Mouse (Mus musculus): Measurements from ENCODE around the gene Wdr93. TPM values are rescaled to one million over a fixed set of nuclear protein-coding genes. Genes with fewer than 3 reads are reported as not detected.

Wdr93 gene
- polyA plus RNA-seq, 1 experiment from 2014 or later, result 0.19 TPM

DNA sequence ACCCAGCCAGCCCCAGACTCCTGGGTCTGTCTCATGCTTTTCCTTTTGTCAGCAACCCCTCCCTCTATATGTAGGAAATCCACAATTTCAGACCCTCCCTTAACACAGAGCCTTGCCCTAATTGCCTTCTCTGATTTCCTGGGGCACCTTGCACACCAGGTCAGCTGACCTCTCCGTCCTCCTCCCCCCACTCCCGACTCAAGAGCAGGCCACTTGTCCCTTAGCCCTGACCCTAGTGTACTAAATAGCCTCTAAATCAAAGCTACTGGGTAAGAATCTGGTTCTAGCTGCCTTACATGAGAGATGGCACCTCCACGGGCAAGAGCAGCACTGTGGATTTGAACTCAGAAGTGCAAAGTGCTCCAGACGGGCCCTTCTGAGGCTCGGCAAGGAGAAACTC lies 59.1 kb downstream of the Wdr93 start:
- Histone ChIP-seq H3K4me2 (replicated peaks; ENCODE audit: low read depth, low read length) (no peak overlapping the region), H3K27me3 (ENCODE audit: control insufficient read depth, insufficient read depth, low read length) (no peaks in the 10 kb centered on the region), H3K27ac (ENCODE audit: low read depth, low read length) (no peak overlapping the region), H3K36me3 (ENCODE audit: control insufficient read depth, insufficient read depth, low read length) (no peaks in the 10 kb centered on the region), H3K4me1 (replicated peaks; ENCODE audit: control insufficient read depth, insufficient read depth, low read length) (no peaks in the 10 kb centered on the region), H3K9me3 (ENCODE audit: control insufficient read depth, low read length) (no peaks in the 10 kb centered on the region), H3K9ac (ENCODE audit: low read depth, low read length) (no peak overlapping the region), H3K4me3 (ENCODE audit: low read depth, low read length) (no peak overlapping the region)
- WGBS, result 66% methylated on average over 5 of the region's 5 CpGs
- ATAC-seq (ENCODE audit: low FRiP score) (no peak), DNase-seq (ENCODE audit: low spot score) (no peak)

DNA sequence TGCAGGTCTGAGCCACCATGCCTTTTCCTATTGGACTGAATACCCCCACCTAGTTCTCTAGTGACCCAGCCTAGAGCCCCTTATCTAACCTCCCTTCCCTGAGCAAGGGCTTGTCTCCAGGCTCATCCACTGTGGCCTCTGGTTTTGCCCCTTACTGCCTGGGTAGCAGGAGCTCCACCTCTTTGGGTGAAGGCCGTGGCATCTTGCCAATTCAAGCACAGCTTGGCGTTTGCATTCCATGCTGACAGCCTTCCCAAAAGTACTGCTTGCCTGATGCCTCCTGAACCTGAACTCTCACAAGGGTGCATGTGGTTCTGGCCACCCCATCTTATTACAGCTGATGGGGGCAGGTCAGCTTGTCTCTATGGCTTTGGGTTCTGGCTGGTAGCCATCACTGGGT lies 60.9 kb downstream of the Wdr93 start:
- no peak for DNase-seq (ENCODE audit: low spot score)
- no peak for ATAC-seq (ENCODE audit: low FRiP score)
- Histone ChIP-seq H3K9me3 (ENCODE audit: control insufficient read depth, low read length) (no peaks in the 10 kb centered on the region), H3K27me3 (ENCODE audit: control insufficient read depth, insufficient read depth, low read length) (no peaks in the 10 kb centered on the region), H3K4me3 (ENCODE audit: low read depth, low read length) (no peak overlapping the region), H3K36me3 (ENCODE audit: control insufficient read depth, insufficient read depth, low read length) (no peaks in the 10 kb centered on the region), H3K4me1 (replicated peaks; ENCODE audit: control insufficient read depth, insufficient read depth, low read length) (no peaks in the 10 kb centered on the region), H3K4me2 (replicated peaks; ENCODE audit: low read depth, low read length) (no peak overlapping the region), H3K9ac (ENCODE audit: low read depth, low read length) (no peak overlapping the region), H3K27ac (ENCODE audit: low read depth, low read length) (no peak overlapping the region)
- WGBS, result 79% methylated on average over 2 of the region's 2 CpGs

DNA sequence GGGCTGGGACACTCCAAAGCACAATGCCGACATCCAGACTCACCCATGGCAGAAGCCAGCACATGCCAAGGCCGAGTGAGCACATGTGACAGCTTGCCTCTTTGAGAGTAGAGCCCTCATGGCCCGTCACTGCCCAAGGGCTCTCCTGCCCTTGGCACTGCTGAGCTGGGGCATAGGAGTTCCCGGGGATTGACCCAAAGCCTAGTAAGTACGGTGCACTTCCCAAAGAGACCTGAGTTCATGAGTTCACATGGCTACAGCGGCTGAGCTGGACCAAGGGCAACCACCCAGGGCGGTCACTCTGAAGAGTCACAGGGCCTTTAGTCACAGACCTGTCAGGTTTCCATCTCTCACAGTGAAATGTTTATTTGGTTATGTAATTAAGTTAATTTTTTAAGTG lies 65.6 kb downstream of the Wdr93 start:
- Histone ChIP-seq H3K36me3 (ENCODE audit: control insufficient read depth, insufficient read depth, low read length) (no peaks in the 10 kb centered on the region), H3K4me3 (ENCODE audit: low read depth, low read length) (no peak overlapping the region), H3K9me3 (ENCODE audit: control insufficient read depth, low read length) (no peaks in the 10 kb centered on the region), H3K4me2 (replicated peaks; ENCODE audit: low read depth, low read length) (no peak overlapping the region), H3K9ac (ENCODE audit: low read depth, low read length) (no peak overlapping the region), H3K27me3 (ENCODE audit: control insufficient read depth, insufficient read depth, low read length) (peaks cover 9% of the 10 kb centered on the region), H3K27ac (ENCODE audit: low read depth, low read length) (no peak overlapping the region), H3K4me1 (replicated peaks; ENCODE audit: control insufficient read depth, insufficient read depth, low read length) (no peaks in the 10 kb centered on the region)
- ATAC-seq (ENCODE audit: low FRiP score) (no peak), DNase-seq (ENCODE audit: low spot score) (no peak)
- WGBS, result 89% methylated on average over 7 of the region's 7 CpGs

DNA sequence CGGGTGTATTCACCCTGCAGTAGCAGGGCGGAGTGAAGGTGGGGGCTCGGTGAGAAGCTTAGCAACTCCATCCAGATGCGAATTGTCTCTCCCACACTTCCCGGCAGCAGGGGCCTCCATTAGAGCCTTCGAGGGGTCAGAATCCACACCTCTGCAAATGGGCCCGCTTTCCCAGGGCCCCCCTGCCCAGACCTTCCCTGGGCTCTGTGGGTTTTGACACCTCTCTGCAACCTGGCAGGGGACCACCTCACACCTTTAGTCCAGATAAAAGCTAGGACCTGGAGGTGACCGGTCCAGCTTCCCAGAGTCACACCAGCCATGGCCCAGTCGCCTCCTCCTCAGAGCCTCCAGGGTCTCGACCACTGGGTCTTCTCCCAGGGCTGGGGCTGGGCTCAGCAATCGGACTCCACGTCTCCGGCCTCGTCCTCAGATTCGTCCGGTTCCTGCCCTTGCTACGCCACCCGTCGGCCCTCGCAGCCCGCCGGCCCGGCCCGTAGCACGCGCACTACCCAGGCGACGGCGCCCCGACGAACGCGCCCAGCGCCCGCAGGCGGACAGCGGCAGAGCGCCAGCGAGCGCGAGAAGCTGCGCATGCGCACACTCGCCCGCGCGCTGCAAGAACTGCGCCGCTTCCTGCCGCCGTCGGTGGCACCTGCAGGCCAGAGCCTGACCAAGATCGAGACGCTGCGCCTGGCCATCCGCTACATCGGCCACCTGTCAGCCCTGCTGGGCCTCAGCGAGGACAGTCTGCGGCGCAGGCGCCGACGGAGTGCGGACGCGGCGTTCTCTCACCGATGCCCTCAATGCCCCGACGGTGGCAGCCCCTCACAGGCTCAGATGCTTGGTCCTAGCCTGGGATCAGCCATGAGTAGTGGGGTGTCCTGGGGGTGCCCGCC lies 67.9 kb downstream of the Wdr93 start, which contains the start of gene Mesp2:
TSS of gene Mesp2 (plus strand) at position 117 of the 896 bp plus-strand sequence.
- peaks cover 9% of the 10 kb centered on the region for H3K27me3 ChIP-seq (ENCODE audit: control insufficient read depth, insufficient read depth, low read length)
- peak; percentile 91 for DNase-seq (ENCODE audit: low spot score)
- no peaks in the 10 kb centered on the region for H3K36me3 ChIP-seq (ENCODE audit: control insufficient read depth, insufficient read depth, low read length)
- H3K9me3 ChIP-seq (ENCODE audit: control insufficient read depth, low read length), result no peaks in the 10 kb centered on the region
- H3K27ac ChIP-seq (ENCODE audit: low read depth, low read length), result no peak within 1 kb of the TSS
- H3K4me2 ChIP-seq (replicated peaks; ENCODE audit: low read depth, low read length), result peak within 1 kb of the TSS; percentile 49
- peak within 1 kb of the TSS; percentile 28 for H3K9ac ChIP-seq (ENCODE audit: low read depth, low read length)
- peak within 1 kb of the TSS; percentile 22 for H3K4me3 ChIP-seq (ENCODE audit: low read depth, low read length)
- WGBS, result 19% methylated on average over 71 of the region's 71 CpGs
- ATAC-seq (ENCODE audit: low FRiP score), result peak; percentile 76
- no peaks in the 10 kb centered on the region for H3K4me1 ChIP-seq (replicated peaks; ENCODE audit: control insufficient read depth, insufficient read depth, low read length)

DNA sequence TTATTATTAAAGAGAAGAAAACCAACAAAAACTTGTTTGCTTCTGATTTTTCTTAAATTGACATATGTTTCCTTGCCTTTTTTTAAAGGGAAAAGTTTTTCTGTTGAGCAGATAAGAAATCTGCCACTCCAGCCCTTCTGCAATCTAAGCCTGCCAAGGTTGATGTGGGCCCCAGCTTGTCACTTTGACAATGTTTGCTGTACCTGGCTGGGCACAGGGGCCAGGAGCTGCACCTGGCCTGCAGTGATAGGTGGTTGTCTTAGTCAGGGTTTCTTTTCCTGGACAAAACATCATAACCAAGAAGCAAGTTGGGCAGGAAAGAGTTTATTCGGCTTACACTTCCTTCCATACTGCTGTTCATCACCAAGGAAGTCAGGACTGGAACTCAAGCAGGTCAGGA lies 70.4 kb downstream of the Wdr93 start:
- no peak overlapping the region for H3K4me2 ChIP-seq (replicated peaks; ENCODE audit: low read depth, low read length)
- ATAC-seq (ENCODE audit: low FRiP score), result no peak

DNA sequence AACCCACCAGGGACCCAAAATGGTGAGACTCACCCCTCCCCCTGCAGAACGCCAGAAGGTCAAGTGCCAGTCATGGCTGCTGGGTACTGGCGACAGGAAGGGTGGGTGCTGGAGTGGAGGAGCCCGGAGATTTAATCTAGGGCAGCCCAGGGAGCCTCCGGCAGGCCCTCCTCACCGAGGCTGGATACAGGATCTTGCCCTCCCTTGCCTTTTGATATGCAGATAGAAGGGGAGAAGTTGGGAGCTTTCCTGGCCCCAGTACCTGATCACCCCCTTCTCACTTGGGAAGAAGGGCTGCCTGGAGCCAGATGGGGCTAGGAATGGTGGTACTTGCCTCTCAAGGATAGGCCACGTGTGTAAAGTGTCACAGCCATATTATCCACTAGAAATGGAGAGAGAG lies 75.4 kb downstream of the Wdr93 start:
- WGBS, result 9% methylated on average over 6 of the region's 6 CpGs

More for the DNA sequence above, 70.4 kb downstream of the Wdr93 start:
- no peak overlapping the region for H3K27ac ChIP-seq (ENCODE audit: low read depth, low read length)
- peaks cover 9% of the 10 kb centered on the region for H3K27me3 ChIP-seq (ENCODE audit: control insufficient read depth, insufficient read depth, low read length)
- no peak overlapping the region for H3K4me3 ChIP-seq (ENCODE audit: low read depth, low read length)
- H3K36me3 ChIP-seq (ENCODE audit: control insufficient read depth, insufficient read depth, low read length), result no peaks in the 10 kb centered on the region
- no peaks in the 10 kb centered on the region for H3K4me1 ChIP-seq (replicated peaks; ENCODE audit: control insufficient read depth, insufficient read depth, low read length)
- WGBS, result 80% methylated on average over 1 of the region's 1 CpGs
- DNase-seq (ENCODE audit: low spot score), result no peak
- no peaks in the 10 kb centered on the region for H3K9me3 ChIP-seq (ENCODE audit: control insufficient read depth, low read length)
- no peak overlapping the region for H3K9ac ChIP-seq (ENCODE audit: low read depth, low read length)

DNA sequence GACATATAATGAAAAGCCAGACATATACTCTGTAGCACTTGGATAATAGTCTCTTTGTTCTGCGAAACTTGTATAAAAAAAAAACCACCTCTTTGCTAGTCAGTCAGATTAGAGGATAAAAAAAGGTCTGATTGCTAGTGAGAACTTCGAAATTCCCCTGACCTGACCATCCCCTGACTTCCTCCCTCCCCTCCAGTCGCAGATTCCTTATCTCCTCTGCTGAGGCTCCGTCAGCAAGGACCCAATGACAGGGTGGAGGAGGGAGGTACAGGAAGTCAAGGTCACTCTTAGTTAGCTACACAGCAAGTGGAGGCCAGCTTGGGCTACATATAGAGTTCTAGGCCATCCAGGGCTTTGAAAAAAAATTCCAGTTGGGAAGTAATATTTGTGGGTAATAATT lies 76.6 kb downstream of the Wdr93 start:
- 58% methylated on average over 4 of the region's 4 CpGs for whole genome bisulfite sequencing
- no peaks in the 10 kb centered on the region; the same call in 1 of the 2 replicates for H3K9me3 ChIP-seq (ENCODE audit: control insufficient read depth, low read length)
- H3K4me2 ChIP-seq (replicated peaks; ENCODE audit: low read depth, low read length), result no peak overlapping the region
- no peak overlapping the region for H3K9ac ChIP-seq (ENCODE audit: low read depth, low read length)
- DNase-seq (ENCODE audit: low spot score) (no peak), ATAC-seq (ENCODE audit: low FRiP score) (no peak)
- H3K27me3 ChIP-seq (ENCODE audit: control insufficient read depth, insufficient read depth, low read length), result no peaks in the 10 kb centered on the region
- H3K4me1 ChIP-seq (replicated peaks; ENCODE audit: control insufficient read depth, insufficient read depth, low read length), result no peaks in the 10 kb centered on the region
- H3K27ac ChIP-seq (ENCODE audit: low read depth, low read length), result no peak overlapping the region
- no peaks in the 10 kb centered on the region for H3K36me3 ChIP-seq (ENCODE audit: control insufficient read depth, insufficient read depth, low read length)
- H3K4me3 ChIP-seq (ENCODE audit: low read depth, low read length), result no peak overlapping the region

More for the DNA sequence above, 75.4 kb downstream of the Wdr93 start:
- Histone ChIP-seq H3K4me1 (replicated peaks; ENCODE audit: control insufficient read depth, insufficient read depth, low read length) (no peaks in the 10 kb centered on the region), H3K9ac (ENCODE audit: low read depth, low read length) (no peak overlapping the region), H3K4me2 (replicated peaks; ENCODE audit: low read depth, low read length) (no peak overlapping the region), H3K36me3 (ENCODE audit: control insufficient read depth, insufficient read depth, low read length) (no peaks in the 10 kb centered on the region), H3K27me3 (ENCODE audit: control insufficient read depth, insufficient read depth, low read length) (no peaks in the 10 kb centered on the region), H3K9me3 (ENCODE audit: control insufficient read depth, low read length) (no peaks in the 10 kb centered on the region), H3K4me3 (ENCODE audit: low read depth, low read length) (no peak overlapping the region), H3K27ac (ENCODE audit: low read depth, low read length) (no peak overlapping the region)
- ATAC-seq (ENCODE audit: low FRiP score) (no peak), DNase-seq (ENCODE audit: low spot score) (no peak)

DNA sequence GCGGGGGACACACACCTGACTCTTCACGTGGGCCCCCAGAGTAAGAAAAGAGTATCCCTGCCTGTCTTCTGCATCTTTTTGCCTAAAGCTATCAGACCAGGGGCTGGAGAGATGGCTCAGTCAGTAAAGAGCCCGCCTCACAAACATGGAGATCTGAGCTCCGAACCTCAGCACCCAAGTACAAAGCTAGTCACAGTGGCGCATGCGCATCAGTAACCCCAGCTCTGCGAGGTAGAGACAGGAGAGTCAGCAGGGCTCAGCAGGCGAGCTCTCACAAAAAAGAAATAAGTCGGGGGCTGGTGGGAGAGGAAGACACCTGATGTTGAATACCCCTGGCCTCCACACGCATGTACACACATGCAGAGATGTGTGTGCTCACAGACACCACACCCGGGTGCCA lies 77.0 kb downstream of the Wdr93 start:
- Histone ChIP-seq H3K9me3 (ENCODE audit: control insufficient read depth, low read length) (no peaks in the 10 kb centered on the region; the same call in 1 of the 2 replicates), H3K4me2 (replicated peaks; ENCODE audit: low read depth, low read length) (no peak overlapping the region), H3K4me1 (replicated peaks; ENCODE audit: control insufficient read depth, insufficient read depth, low read length) (no peaks in the 10 kb centered on the region), H3K9ac (ENCODE audit: low read depth, low read length) (no peak overlapping the region), H3K4me3 (ENCODE audit: low read depth, low read length) (no peak overlapping the region), H3K27ac (ENCODE audit: low read depth, low read length) (no peak overlapping the region), H3K27me3 (ENCODE audit: control insufficient read depth, insufficient read depth, low read length) (no peaks in the 10 kb centered on the region), H3K36me3 (ENCODE audit: control insufficient read depth, insufficient read depth, low read length) (no peaks in the 10 kb centered on the region)
- DNase-seq (ENCODE audit: low spot score), result no peak
- no peak for ATAC-seq (ENCODE audit: low FRiP score)
- 41% methylated on average over 11 of the region's 11 CpGs for WGBS
